Mouse (Mus musculus): ENCODE results near the gene Trpm4. TPM values are rescaled to one million over a fixed set of nuclear protein-coding genes. Genes with fewer than 3 reads are reported as not detected.
A peak's percentile ranks its signal among the peaks of the same experiment; 100 is the strongest.

Gene Trpm4
- total and polyA plus RNA-seq, 2 experiments from 2014 or later = 10.4 to 22.6 TPM

DNA sequence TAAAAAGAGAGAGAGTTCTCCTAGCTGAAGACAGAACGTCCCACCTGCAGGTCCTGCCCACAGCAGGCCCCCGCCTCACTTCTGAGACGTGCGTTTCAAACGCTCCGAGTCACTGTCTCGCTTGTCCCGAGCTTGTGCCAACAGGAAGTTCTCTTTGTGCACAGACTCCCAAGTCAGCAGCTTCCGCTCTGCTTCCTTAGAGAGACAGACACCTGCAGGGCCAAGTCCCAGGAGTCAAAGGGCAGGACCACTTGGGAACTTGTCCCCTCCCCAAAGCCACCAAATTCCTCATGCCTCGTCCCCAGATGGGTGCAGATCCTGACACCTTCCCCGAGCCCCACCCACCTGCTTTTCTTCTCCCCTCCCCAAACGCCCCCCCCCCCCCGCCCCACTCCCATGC, 28.7 kb downstream of the Trpm4 start:
- Histone ChIP-seq H3K9me3 (ENCODE audit: low read length) (no peaks in the 10 kb centered on the region), H3K4me2 (ENCODE audit: low read depth, low read length, poor library complexity, severe bottlenecking) (peak overlapping the region; percentile 35), H3K4me1 (ENCODE audit: insufficient read depth, low read length) (peaks cover 4% of the 10 kb centered on the region; the same call in 1 of the 2 replicates), H3K27ac (ENCODE audit: low read depth, low read length) (no peak overlapping the region), H3K27me3 (ENCODE audit: insufficient read depth, low read length) (no peaks in the 10 kb centered on the region), H3K36me3 (ENCODE audit: insufficient read depth, low read length) (peaks cover 10% of the 10 kb centered on the region; the same call in 1 of the 2 replicates), H3K9ac (replicated peaks; ENCODE audit: low read length, poor library complexity, severe bottlenecking) (peak overlapping the region; percentile 36), H3K4me3 (ENCODE audit: low read depth, low read length) (peak overlapping the region; percentile 9; the same call in 1 of the 2 replicates)
- no peak for DNase-seq (ENCODE audit: low spot score)
- TF ChIP-seq CTCF (IDR thresholded peaks at IDR 0.05) = no peak
- ATAC-seq (ENCODE audit: low FRiP score) = no peak
- WGBS = 21% methylated on average over 11 of the region's 13 CpGs

DNA sequence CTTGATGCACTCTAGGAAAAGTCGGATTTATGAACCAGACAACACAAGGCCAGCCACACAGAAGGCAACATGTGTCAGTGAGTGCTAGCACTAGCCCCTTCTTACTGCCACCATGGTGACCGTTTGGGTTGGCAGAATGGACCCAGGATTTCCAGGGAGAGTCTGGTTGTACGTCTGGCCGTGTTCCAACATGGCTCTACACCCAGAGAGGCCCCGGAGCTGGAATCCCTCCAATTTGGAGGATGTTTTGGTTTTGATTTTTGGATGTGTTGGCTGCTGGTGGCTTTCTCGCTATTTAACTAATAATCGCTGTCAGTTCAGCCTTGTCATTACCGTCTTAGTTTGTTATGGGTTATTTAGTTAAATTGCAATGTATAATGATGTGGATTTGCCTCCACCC, 31.0 kb downstream of the Trpm4 start:
- Histone ChIP-seq H3K27me3 (ENCODE audit: insufficient read depth, low read length) (no peaks in the 10 kb centered on the region), H3K9me3 (ENCODE audit: low read length) (no peaks in the 10 kb centered on the region), H3K4me3 (ENCODE audit: low read depth, low read length) (no peak overlapping the region), H3K4me1 (ENCODE audit: insufficient read depth, low read length) (peaks cover 4% of the 10 kb centered on the region; the same call in 1 of the 2 replicates), H3K9ac (replicated peaks; ENCODE audit: low read length, poor library complexity, severe bottlenecking) (no peak overlapping the region), H3K27ac (ENCODE audit: low read depth, low read length) (no peak overlapping the region), H3K4me2 (ENCODE audit: low read depth, low read length, poor library complexity, severe bottlenecking) (no peak overlapping the region), H3K36me3 (ENCODE audit: insufficient read depth, low read length) (peaks cover 6% of the 10 kb centered on the region; the same call in 1 of the 2 replicates)
- DNase-seq (ENCODE audit: low spot score) = peak; percentile 76
- WGBS = 53% methylated on average over 8 of the region's 8 CpGs
- TF ChIP-seq CTCF (IDR thresholded peaks at IDR 0.05) = no peak
- ATAC-seq (ENCODE audit: low FRiP score) = no peak

- peak; percentile 52; the same call in 1 of the 2 replicates for ATAC-seq (ENCODE audit: low FRiP score)
- no peaks in the 10 kb centered on the region for H3K27me3 ChIP-seq (ENCODE audit: insufficient read depth, low read length)
- no peaks in the 10 kb centered on the region for H3K9me3 ChIP-seq (ENCODE audit: low read length)
- H3K4me3 ChIP-seq (ENCODE audit: low read depth, low read length) = no peak overlapping the region
- H3K9ac ChIP-seq (replicated peaks; ENCODE audit: low read length, poor library complexity, severe bottlenecking) = no peak overlapping the region
- H3K4me2 ChIP-seq (ENCODE audit: low read depth, low read length, poor library complexity, severe bottlenecking) = peak overlapping the region; percentile 20
- WGBS = 17% methylated on average over 6 of the region's 6 CpGs
- H3K36me3 ChIP-seq (ENCODE audit: insufficient read depth, low read length) = peaks cover 6% of the 10 kb centered on the region; the same call in 1 of the 2 replicates
- peak; percentile 73 for DNase-seq (ENCODE audit: low spot score)
- peak; percentile 82 for TF ChIP-seq CTCF (IDR thresholded peaks at IDR 0.05)
- peaks cover 4% of the 10 kb centered on the region; the same call in 1 of the 2 replicates for H3K4me1 ChIP-seq (ENCODE audit: insufficient read depth, low read length)
- H3K27ac ChIP-seq (ENCODE audit: low read depth, low read length) = peak overlapping the region; percentile 34; the same call in 1 of the 2 replicates
Observed at GRCm38 (mm10) chr7:45300270-45300669, 33.3 kb downstream of the Trpm4 start.

GRCm38 (mm10) chr7:45299752-45300151, 33.8 kb downstream of the Trpm4 start:
- H3K27me3 ChIP-seq (ENCODE audit: insufficient read depth, low read length) = no peaks in the 10 kb centered on the region
- no peak overlapping the region for H3K4me3 ChIP-seq (ENCODE audit: low read depth, low read length)
- TF ChIP-seq CTCF (IDR thresholded peaks at IDR 0.05) = peak; percentile 90
- no peak overlapping the region for H3K9ac ChIP-seq (replicated peaks; ENCODE audit: low read length, poor library complexity, severe bottlenecking)
- WGBS = 14% methylated on average over 5 of the region's 5 CpGs
- peak; percentile 90 for ATAC-seq (ENCODE audit: low FRiP score)
- H3K9me3 ChIP-seq (ENCODE audit: low read length) = no peaks in the 10 kb centered on the region
- DNase-seq (ENCODE audit: low spot score) = peak; percentile 83
- H3K4me2 ChIP-seq (ENCODE audit: low read depth, low read length, poor library complexity, severe bottlenecking) = no peak overlapping the region
- peaks cover 4% of the 10 kb centered on the region; the same call in 1 of the 2 replicates for H3K4me1 ChIP-seq (ENCODE audit: insufficient read depth, low read length)
- H3K27ac ChIP-seq (ENCODE audit: low read depth, low read length) = peak overlapping the region; percentile 34; the same call in 1 of the 2 replicates
- H3K36me3 ChIP-seq (ENCODE audit: insufficient read depth, low read length) = peaks cover 6% of the 10 kb centered on the region; the same call in 1 of the 2 replicates

DNA sequence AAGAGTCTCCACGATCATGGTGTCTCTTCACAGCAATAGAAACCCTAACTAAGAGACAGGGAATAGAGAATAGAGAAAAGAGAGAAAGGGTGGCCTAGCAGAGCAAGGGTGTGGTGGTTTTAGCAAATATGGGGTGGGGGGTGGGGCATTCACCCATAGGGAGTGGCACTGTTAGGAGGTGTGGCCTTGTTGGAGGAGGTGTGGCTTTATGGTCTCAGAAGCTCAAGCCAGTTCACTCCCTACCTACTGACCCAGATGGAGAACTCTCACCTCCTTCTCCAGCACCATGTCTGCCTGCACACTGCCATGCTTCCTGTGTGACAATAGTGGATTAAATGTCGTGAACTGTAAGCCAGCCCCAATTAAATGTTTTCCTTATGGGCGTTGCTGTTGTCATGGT, 36.0 kb downstream of the Trpm4 start:
- no peak for TF ChIP-seq CTCF (IDR thresholded peaks at IDR 0.05)
- Histone ChIP-seq H3K27me3 (ENCODE audit: insufficient read depth, low read length) (no peaks in the 10 kb centered on the region), H3K27ac (ENCODE audit: low read depth, low read length) (no peak overlapping the region), H3K36me3 (ENCODE audit: insufficient read depth, low read length) (no peaks in the 10 kb centered on the region), H3K4me3 (ENCODE audit: low read depth, low read length) (no peak overlapping the region), H3K9ac (replicated peaks; ENCODE audit: low read length, poor library complexity, severe bottlenecking) (no peak overlapping the region), H3K4me1 (ENCODE audit: insufficient read depth, low read length) (peaks cover 4% of the 10 kb centered on the region; the same call in 1 of the 2 replicates), H3K4me2 (ENCODE audit: low read depth, low read length, poor library complexity, severe bottlenecking) (no peak overlapping the region), H3K9me3 (ENCODE audit: low read length) (no peaks in the 10 kb centered on the region)
- no peak for ATAC-seq (ENCODE audit: low FRiP score)
- no peak for DNase-seq (ENCODE audit: low spot score)
- 71% methylated on average over 3 of the region's 3 CpGs for WGBS

DNA sequence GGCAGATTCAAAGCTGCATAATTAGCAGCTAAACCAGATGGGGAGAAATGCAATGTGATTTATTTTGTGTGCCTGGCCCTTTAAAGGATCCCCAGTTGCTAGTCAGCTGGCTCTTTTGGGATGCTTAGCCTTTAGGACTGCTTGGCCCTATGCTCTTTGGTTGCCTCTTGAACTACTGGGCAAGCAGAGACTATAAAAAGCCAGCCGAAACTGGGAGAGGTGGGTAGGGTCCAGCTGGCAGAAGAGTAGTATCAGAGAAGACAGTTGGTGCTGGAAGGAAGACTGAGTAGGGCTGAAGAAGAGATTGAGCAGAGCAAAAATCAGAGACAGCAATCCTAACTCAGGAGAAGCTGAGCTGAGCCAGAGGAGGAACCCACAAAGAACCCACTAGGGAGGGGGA, 37.0 kb downstream of the Trpm4 start:
- ATAC-seq (ENCODE audit: low FRiP score) (no peak), DNase-seq (ENCODE audit: low spot score) (no peak)
- H3K36me3 ChIP-seq (ENCODE audit: insufficient read depth, low read length) = no peaks in the 10 kb centered on the region
- peaks cover 4% of the 10 kb centered on the region; the same call in 1 of the 2 replicates for H3K4me1 ChIP-seq (ENCODE audit: insufficient read depth, low read length)
- H3K4me3 ChIP-seq (ENCODE audit: low read depth, low read length) = no peak overlapping the region
- H3K9me3 ChIP-seq (ENCODE audit: low read length) = no peaks in the 10 kb centered on the region
- H3K27ac ChIP-seq (ENCODE audit: low read depth, low read length) = no peak overlapping the region
- H3K4me2 ChIP-seq (ENCODE audit: low read depth, low read length, poor library complexity, severe bottlenecking) = no peak overlapping the region
- no peak for TF ChIP-seq CTCF (IDR thresholded peaks at IDR 0.05)
- no peaks in the 10 kb centered on the region for H3K27me3 ChIP-seq (ENCODE audit: insufficient read depth, low read length)
- no peak overlapping the region for H3K9ac ChIP-seq (replicated peaks; ENCODE audit: low read length, poor library complexity, severe bottlenecking)
- 91% methylated on average over 1 of the region's 1 CpGs for WGBS

All from midbrain, postnatal 0 days (tissue).